Mouse (Mus musculus) E14TG2a.4 (cell line): Measurements from ENCODE around the gene Adarb1.
A peak's percentile ranks its signal among the peaks of the same experiment; 100 is the strongest.

Experiments
- H3K27me3 ChIP-seq: 2 replicates; pipeline ENCODE4 v1.6.1; 2014; ENCODE audit warnings: low read length, control low read depth; ENCODE audit not compliant: insufficient read depth
- H3K36me3 ChIP-seq: 2 replicates; pipeline ENCODE4 v1.6.1; 2014; ENCODE audit warnings: low read length, control low read depth; ENCODE audit not compliant: insufficient read depth
- H3K4me1 ChIP-seq: replicated peaks from 2 replicates; pipeline ENCODE4 v1.6.1; 2014; ENCODE audit warnings: low read depth, low read length, control low read depth
- H3K4me3 ChIP-seq: replicated peaks from 2 replicates; pipeline ENCODE4 v1.5.1; 2014; ENCODE audit warnings: mild to moderate bottlenecking, low read length
- H3K9me3 ChIP-seq: 2 replicates; pipeline ENCODE4 v1.6.1; 2014; ENCODE audit warnings: low read length, control low read depth
- CTCF ChIP-seq: conservative IDR thresholded peaks from 2 replicates; pipeline ENCODE4 v1.5.1; 2014; ENCODE audit warnings: low read length
- NANOG ChIP-seq: IDR thresholded peaks from 2 replicates; pipeline ENCODE4 v1.6.1; 2014; ENCODE audit warnings: borderline replicate concordance, low read length, mixed read lengths
- POU5F1 ChIP-seq: IDR thresholded peaks from 2 replicates; pipeline ENCODE4 v1.6.1; 2014; ENCODE audit warnings: low read length, borderline replicate concordance

Adarb1 gene

GRCm38 (mm10) chr10:77440841-77441755 is 23.0 kb upstream of the Adarb1 start:
- Histone ChIP-seq H3K9me3 (0 out of 2 replicates have a peak, but pooled peaks cover 7% of the 10 kb centered on the region), H3K4me3 (peak overlapping the region; percentile 46), H3K36me3 (no peaks in the 10 kb centered on the region), H3K27me3 (no peaks in the 10 kb centered on the region), H3K4me1 (peaks cover 10% of the 10 kb centered on the region)
- no peak for TF ChIP-seq POU5F1
- no peak for TF ChIP-seq NANOG
- TF ChIP-seq CTCF, result no peak

GRCm38 (mm10) chr10:77440286-77440685 is 22.2 kb upstream of the Adarb1 start:
- H3K9me3 ChIP-seq, result 0 out of 2 replicates have a peak, but pooled peaks cover 7% of the 10 kb centered on the region
- no peak overlapping the region for H3K4me3 ChIP-seq
- TF ChIP-seq NANOG (no peak), POU5F1 (no peak), CTCF (no peak)
- peaks cover 7% of the 10 kb centered on the region; the same call in 1 of the 2 replicates for H3K27me3 ChIP-seq
- H3K4me1 ChIP-seq, result peaks cover 10% of the 10 kb centered on the region
- no peaks in the 10 kb centered on the region for H3K36me3 ChIP-seq

- H3K4me1 ChIP-seq, result peaks cover 20% of the 10 kb centered on the region
- H3K4me3 ChIP-seq, result no peak overlapping the region
- TF ChIP-seq POU5F1 (no peak), CTCF (no peak), NANOG (no peak)
- H3K9me3 ChIP-seq, result no peaks in the 10 kb centered on the region
- peaks cover 10% of the 10 kb centered on the region; the same call in 1 of the 2 replicates for H3K27me3 ChIP-seq
- no peaks in the 10 kb centered on the region for H3K36me3 ChIP-seq
These were observed 21.0 kb upstream of the Adarb1 start for GRCm38 (mm10) chr10:77439026-77439425.

- TF ChIP-seq POU5F1, result no peak
- no peak for TF ChIP-seq NANOG
- TF ChIP-seq CTCF, result no peak
- Histone ChIP-seq H3K4me1 (peaks cover 24% of the 10 kb centered on the region), H3K9me3 (no peaks in the 10 kb centered on the region), H3K36me3 (no peaks in the 10 kb centered on the region), H3K27me3 (peaks cover 10% of the 10 kb centered on the region; the same call in 1 of the 2 replicates), H3K4me3 (no peak overlapping the region)
These were observed 20.0 kb upstream of the Adarb1 start for GRCm38 (mm10) chr10:77438021-77438420.

- Histone ChIP-seq H3K4me3 (no peak overlapping the region), H3K9me3 (no peaks in the 10 kb centered on the region), H3K4me1 (peaks cover 13% of the 10 kb centered on the region), H3K27me3 (peaks cover 10% of the 10 kb centered on the region; the same call in 1 of the 2 replicates), H3K36me3 (no peaks in the 10 kb centered on the region)
- no peak for TF ChIP-seq POU5F1
- TF ChIP-seq NANOG, result no peak
- TF ChIP-seq CTCF, result no peak
These were observed 17.3 kb upstream of the Adarb1 start for GRCm38 (mm10) chr10:77435343-77435742.

GRCm38 (mm10) chr10:77434457-77435151 is 16.5 kb upstream of the Adarb1 start:
- Histone ChIP-seq H3K9me3 (no peaks in the 10 kb centered on the region), H3K27me3 (peaks cover 10% of the 10 kb centered on the region; the same call in 1 of the 2 replicates)
- TF ChIP-seq CTCF, result no peak
- TF ChIP-seq POU5F1, result no peak
- no peak for TF ChIP-seq NANOG

GRCm38 (mm10) chr10:77434076-77434456 is 16.0 kb upstream of the Adarb1 start:
- peaks cover 10% of the 10 kb centered on the region; the same call in 1 of the 2 replicates for H3K27me3 ChIP-seq
- H3K4me1 ChIP-seq, result peaks cover 13% of the 10 kb centered on the region
- H3K36me3 ChIP-seq, result no peaks in the 10 kb centered on the region
- no peaks in the 10 kb centered on the region for H3K9me3 ChIP-seq
- no peak overlapping the region for H3K4me3 ChIP-seq
- TF ChIP-seq NANOG (no peak), POU5F1 (no peak), CTCF (no peak)

More at GRCm38 (mm10) chr10:77434457-77435151, 16.5 kb upstream of the Adarb1 start:
- peaks cover 13% of the 10 kb centered on the region for H3K4me1 ChIP-seq
- no peaks in the 10 kb centered on the region for H3K36me3 ChIP-seq
- no peak overlapping the region for H3K4me3 ChIP-seq

GRCm38 (mm10) chr10:77430771-77431170 is 12.7 kb upstream of the Adarb1 start:
- Histone ChIP-seq H3K9me3 (no peaks in the 10 kb centered on the region), H3K4me1 (peaks cover 13% of the 10 kb centered on the region), H3K36me3 (no peaks in the 10 kb centered on the region), H3K27me3 (peaks cover 9% of the 10 kb centered on the region; the same call in 1 of the 2 replicates), H3K4me3 (no peak overlapping the region)
- TF ChIP-seq CTCF (no peak), NANOG (no peak), POU5F1 (no peak)
